Mouse (Mus musculus): ENCODE measurements around the gene Urb1. TPM values are rescaled to one million over a fixed set of nuclear protein-coding genes. Genes with fewer than 3 reads are reported as not detected.

The Urb1 gene
- 1 to 10 TPM; 4.2 to 4.7 (median 4.3) TPM for total RNA-seq (2022)

DNA sequence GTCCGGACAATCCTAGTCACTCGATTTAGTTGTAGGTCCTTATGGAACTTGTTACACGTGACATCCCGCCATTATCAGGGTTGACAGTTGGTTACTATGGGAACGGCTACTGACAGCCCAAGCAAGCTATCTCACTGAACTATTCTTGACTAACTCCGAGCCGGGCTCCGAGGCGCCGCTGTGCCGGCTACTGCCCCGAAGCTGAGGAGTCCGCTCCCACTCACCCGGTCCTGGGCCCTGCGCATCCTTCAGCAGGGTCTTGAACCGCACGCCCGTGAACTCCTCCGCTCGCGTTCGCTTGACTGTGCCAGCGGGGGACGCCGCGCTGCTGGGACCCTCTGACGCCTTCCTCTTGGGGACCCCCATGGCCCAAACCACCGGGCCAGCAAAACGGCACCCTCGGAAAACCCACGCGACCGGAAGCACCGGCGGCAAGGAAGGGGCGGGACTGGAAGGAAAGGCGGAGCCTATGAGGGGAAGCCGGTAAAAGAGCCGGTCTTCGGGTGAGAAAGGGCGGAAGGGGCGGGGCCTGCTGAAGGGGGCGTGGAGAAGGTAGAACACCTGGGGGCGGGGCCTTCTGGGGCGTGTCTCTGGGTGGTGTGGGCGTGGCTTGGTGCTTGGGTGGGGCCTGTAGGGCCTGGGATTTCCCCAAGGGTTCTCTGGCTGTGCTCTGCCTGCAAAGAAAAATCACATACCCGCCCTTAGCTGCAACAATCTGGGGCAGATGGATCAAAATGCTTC lies at the start of gene Urb1:
Urb1 (minus strand) TSS at position 439 of the 741 bp plus-strand sequence.
- peak; percentile 99 for DNase-seq (ENCODE audit: low spot score in 2 of 2)

DNA sequence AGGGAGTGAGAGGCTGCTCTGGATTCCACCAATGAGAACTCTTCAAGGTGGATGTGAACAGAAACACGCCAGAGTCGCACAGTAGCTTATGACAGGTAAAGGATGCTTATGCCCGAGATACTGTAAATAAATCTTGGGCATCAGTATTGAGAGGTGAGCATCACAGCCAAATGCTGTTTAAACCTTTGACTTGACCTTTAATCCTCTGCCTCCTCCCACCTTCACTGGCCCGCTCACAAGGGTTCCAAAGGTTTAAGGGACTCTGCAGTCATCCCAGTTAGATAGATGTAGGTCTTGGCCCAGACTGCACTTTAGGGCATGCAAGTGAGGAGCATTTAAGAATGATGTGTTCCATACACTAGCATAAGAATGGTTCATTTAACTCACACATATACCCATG lies 48.0 kb upstream of the Urb1 start:
- no peak for DNase-seq (ENCODE audit: low spot score in 2 of 2)

DNA sequence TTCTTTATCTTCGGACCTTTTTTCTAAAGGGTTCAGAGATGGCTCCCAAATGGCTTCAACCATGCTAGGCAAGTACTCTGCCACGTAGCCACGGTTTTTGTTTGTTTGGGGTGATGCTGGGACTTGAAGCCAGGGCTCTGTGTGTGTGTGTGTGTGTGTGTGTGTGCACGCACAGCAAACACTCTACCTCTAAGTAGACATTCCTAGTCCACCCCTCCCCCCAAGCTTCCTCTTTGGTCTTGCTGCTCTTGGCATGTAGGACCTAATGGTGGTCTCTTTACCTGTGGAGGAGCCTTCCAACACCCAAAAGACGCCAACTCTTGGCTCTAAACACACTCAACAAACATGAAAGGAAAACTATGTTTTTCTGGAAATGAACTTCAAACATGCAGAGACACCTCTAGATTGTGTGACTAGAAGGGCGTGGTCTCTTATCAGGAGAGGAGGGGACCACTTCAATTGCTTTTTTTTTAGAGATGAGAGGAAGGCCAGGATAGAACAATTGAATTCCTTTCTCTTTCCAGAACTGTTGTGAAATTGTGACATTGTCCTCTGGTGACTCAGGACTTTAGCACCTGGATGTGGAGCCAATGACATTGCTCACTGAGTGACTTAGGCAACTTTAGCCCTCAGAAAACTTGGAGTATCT lies 46.5 kb upstream of the Urb1 start:
- no peak for DNase-seq (ENCODE audit: low spot score in 2 of 2)

DNA sequence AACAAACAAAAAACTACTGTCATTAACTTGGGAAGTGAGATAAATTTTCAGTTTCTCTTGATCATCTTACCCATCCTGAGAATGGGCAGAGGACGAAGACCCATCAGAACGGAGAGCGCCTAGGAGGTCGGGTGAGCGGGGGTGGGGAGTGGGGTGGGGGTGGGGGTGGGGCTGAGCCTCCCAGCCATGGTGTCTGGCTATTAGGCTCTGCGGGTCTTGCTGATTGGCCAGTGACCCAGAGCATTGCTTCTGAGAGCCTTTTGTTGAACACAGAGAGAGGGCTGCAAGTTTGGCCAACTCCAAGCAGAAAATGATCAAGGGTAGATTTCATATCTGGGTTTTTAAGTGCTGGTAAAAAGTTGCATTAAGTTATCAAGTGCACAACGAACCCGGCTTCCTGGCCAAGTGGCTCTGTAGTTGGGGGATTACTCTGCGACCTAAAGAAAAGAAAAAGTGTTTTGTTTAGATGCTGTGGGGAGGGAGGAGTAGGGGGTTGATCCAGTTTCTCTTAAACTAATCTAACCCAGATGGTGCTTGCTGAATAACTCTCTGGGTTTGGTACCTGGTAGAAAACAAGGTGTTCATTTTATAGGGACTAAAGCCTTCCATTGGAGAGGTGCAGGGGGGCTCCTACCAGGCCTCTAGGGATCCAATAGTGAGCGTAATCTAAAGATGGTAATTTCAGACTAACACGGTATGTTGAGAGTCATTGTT lies 41.6 kb upstream of the Urb1 start:
- no peak for DNase-seq (ENCODE audit: low spot score in 2 of 2)

DNA sequence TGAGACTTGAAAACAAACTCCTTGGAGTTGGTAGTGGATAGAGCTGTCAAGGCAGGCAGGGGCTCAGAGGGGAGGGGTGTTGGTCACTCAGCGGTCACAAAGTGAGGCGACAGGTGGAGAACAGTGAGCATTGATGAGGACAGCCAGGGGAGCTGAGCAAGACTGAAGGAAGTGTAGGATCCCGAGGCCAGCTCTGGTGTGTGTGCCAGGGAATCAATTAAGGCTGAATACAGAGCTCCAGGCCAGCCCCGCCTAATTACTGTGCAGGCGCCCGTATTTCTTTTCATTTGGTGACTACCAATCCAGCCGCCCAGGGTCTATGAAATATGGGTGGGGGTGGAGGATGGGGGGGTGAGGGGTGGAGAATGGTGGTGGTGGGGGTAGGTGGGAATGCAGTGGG lies 40.7 kb upstream of the Urb1 start:
- no peak for DNase-seq (ENCODE audit: low spot score in 2 of 2)

DNA sequence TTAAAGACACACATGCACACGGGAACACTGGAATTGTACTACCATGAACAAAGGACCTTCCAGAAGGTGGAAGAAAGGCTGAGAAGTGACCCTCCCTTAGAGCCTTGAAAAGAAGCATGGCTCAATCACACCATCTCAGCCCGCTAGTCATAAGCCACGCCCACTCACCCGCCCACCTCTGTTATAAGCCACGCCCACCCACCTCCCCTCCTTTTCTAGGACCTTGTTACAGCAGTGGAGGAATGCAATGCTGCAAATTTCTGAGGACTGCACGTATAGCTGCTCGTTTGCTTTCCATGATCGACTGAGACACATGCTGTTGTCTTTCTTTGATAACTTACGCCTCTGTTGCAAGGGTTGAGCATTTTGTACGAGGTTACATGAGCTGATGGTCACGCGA lies 39.0 kb upstream of the Urb1 start:
- no peak for DNase-seq (ENCODE audit: low spot score in 2 of 2)

DNA sequence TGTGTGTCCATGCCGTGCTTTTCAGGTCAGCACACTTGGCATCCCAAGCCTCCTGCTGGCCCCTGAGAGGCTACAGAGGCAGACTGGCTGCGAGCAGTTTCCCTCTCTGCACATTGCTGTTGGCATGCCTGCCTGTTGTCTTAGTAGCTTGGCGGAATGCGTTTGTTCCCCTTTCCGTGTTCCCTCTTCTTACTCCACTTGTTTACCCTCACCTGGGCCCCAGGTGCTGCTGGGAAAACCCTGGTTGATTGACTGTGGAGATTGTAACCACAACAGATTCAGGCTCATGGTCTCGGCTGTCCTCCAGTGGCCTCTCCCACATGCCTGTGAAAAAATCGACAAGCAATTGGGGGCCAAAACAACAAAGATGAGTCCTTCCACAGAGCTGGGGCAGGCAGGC lies 38.5 kb upstream of the Urb1 start:
- DNase-seq (ENCODE audit: low spot score in 2 of 2) = no peak

DNA sequence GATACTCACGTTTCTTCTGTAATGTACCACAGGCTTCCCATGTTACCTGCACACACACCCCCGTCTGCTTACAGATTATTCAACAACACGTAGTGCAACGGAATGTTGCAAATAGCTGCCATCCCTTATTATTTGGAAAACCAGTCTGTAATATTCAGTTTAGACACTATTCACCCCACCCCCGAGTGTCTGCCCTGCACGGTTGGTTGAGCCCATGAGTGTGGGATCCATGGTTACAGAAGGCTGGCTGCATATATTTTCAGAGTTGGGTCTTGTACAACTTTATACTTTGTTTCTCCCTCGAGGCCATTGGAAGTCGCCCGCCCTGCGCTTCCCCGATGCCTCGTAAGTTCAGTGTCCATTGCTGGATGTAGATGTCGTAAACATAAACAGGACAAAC lies 35.4 kb upstream of the Urb1 start:
- DNase-seq (ENCODE audit: low spot score in 2 of 2) = no peak

DNA sequence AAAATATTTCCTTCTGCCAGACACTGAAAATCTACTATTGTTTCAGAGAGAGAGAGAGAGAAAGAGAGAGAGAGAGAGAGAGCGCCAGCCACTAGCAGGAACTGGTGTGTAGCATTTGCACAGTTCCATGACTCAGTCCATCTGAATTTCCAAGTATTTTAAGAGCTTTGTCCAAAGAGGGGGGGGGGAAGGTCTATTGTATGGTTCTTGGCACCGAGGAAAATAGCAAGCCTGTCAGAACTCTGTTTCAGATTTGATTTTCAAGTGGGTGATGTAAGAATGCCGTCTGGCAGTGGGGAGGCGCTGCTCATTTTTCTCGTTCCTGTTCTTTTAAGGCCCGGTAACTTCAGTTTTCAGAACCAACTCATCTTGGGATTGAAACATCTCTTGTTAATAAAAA lies 34.8 kb upstream of the Urb1 start:
- no peak for DNase-seq (ENCODE audit: low spot score in 2 of 2)

DNA sequence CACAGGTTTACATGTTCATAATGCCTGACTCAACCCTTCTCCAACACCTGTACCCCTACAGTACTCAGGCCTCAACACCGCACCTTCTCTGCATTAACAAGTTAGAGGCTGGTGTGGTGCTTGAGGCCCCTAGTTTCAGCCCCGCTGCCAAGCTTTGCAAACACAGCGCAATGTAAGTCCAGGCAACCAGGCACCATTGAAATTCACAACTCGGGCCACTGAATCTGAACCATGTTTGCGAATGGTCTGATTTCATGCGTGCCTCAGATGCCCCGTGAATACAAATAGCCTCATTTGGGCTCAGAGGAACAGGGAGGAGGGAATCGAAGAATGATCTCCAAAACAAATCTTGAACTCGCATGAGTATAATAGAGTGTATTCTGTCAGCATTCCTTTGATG lies 32.0 kb upstream of the Urb1 start:
- DNase-seq (ENCODE audit: low spot score in 2 of 2) = no peak

DNA sequence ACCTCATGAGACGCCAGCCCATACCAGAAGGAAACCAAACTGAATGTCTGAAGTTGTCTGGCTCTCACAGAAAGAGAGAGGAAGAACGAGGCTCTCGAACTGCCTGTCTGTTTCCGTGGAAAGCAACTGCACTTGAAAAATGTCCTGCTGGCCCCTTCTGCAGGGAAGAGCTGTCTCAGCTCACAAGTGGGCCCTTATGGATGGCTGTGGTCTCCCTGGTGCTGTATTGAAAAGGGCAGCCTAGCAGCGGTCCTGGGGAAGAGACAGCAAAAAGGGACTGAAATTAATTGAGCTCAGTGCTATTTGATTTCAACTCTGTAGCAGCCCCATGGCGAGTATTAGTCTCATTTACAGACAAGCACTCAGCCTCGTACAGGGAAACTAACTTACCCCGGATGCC lies 27.2 kb upstream of the Urb1 start:
- DNase-seq (ENCODE audit: low spot score in 2 of 2) = no peak

DNA sequence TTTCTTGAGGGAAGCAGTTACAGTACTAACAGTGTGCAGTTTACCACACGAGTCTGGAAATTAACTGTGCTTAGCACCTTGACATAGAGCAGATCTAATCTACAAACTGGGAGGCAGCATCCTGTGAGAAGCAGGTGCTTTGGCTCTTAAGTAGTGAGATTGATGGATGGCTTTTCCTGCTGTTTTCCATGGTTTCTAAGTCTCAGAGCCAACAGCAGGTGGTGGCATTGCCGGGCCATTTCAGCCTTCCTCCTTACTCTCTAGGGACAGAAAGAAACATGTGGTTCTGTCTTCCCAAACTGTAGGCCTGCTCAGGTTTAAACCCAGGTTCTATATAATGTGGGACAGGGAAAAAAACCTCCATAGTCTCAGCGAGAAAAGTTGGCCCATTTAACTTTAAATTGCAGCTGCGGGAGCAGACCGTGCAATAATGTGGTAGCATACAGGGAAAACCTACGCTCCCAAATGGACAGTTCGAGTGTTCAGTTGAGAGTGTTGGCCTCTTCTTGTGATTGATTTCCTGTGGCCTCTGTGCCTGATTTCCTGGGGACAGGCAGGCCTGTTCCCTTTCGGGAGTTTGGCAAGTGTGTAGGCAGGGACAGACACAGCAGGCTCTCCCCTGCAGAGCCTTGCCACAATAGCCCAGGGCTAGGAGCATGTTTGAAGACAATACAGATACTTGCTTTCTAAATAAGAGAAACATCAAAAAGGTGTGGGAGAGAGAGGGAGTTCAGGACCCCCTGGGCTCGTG lies 23.0 kb upstream of the Urb1 start:
- DNase-seq (ENCODE audit: low spot score in 2 of 2) = no peak

DNA sequence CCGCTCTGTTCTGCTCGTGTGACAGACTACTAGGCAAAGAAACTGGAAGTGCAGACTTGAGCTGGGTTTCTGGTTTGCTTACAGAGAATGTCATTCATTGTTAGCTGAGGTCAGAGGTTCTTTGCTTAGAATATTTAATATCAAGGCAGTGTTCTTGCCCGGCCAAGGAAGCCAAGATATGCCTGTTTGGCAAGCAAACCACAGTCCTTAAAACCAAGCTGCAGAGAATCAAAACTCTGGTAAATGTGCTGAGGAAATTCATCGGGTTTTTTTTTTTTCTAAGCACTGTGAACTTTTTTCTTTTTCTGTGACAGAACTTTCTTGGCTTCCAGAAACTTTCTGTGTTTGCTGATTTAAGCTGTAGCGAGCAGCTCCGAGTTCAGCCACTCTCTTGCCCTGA lies 22.3 kb upstream of the Urb1 start:
- DNase-seq (ENCODE audit: low spot score in 2 of 2) = no peak

DNA sequence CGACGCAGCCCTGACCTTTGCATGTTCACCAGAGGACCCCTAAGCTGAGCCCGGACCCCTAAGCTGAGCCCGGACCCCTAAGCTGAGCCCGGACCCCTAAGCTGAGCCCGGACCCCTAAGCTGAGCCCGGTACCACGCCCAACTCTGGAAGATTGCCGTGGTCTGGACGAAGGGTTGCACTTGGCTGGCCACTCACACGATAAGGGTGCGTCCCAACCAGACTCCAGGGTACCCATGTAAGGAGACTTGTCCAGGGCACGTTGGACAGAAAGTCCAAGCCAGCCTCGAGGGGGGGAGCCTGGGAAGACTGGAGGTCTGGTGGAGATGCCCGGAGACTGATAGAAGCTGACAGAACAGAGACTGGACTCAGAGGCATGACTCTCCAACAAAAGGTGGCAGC lies 21.5 kb upstream of the Urb1 start:
- DNase-seq (ENCODE audit: low spot score in 2 of 2) = no peak

DNA sequence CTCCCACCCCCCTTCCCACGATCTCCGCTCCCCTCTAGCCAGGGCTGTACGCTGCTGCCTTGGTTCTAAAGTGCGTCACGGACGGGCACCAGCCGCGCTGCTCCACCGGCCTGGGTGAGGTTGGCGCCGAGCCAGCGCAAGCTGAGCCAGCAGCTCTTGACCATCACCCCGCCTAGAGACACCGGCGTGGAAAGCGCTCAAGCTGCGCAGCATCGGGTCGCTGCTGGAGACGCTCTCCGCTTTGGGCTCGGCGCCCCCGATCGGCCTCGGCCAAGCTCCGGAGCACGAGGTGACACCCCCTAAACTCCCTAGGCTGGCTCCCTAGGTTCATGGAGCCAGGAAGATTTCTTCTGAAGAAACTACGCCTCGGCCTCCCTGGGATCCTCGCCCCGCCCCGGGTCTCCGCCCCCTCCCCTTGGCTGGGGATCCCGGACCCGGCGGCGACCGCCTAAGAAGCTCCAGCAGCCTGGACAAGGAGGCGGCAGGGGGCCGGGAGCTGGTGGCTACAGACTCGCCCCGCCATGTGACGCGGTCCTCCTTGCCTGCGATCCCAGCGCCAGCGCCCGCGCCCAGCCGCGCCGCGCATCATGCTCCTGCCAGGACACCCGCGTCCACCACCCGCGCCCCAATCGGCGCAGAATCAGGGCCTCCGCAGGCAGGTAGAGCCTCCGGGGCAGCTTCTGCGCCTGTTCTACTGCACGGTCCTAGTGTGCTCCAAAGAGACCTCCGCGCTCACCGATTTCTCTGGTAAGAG lies 20.6 kb upstream of the Urb1 start:
- DNase-seq (ENCODE audit: low spot score in 2 of 2) = peak; percentile 47 to 50

DNA sequence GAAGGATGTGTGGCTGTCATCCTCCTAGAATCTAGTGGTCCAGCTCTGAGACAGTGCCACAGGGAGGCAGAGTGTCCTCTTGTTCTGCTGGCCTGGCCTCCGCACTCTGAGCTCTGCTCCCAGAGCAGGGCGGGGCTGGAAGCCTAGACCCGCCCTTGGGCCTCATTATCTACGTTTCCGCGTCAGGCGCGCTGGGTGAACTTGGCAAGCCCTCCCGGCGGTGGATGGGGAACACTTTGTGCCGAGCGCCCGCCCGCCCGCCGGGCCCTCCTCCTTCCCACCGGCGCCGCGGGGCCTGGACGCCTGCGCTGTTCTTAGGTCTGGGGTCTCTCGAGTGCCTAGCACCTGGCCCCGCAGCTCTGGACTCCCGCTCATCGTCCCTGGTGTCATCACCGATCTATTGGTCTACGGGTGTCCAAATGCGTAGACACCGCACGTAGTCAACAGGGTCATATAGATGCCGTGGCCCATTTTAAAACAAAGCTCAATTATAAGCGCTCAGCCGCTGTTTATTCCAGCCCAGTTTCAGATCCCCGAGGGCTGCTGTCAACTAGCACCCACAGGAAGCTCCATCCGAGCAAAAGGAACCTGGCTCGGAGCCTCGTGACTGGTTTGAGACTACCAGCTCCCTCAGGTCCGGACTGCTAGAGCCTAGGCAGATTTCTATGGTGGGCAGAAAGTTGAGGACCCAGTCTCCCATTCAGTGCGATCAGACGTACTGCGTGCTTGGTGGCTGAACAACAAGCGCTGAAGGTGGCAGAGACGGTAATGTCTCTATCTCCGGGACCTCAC lies 19.9 kb upstream of the Urb1 start:
- DNase-seq (ENCODE audit: low spot score in 2 of 2) = peak; percentile 81 to 84

DNA sequence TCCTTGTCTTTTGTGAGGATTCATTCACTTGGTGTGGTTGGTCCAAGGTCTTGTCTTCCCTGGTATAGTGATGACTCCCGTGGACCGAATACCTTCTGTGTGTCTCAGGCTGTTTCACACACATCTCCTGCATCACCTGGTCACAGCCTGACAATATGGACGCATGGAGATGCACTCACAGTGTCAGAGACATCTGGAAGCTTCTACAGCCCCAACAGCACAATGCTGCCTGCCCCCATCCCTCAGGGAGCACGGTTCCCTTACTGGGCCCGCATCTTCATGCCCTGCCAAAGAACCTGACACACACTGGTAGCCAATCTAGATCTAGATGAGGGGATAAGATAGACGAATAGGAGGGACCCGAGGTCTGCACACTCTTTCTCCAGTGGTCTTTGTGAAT lies 18.9 kb upstream of the Urb1 start:
- no peak for DNase-seq (ENCODE audit: low spot score in 2 of 2)

DNA sequence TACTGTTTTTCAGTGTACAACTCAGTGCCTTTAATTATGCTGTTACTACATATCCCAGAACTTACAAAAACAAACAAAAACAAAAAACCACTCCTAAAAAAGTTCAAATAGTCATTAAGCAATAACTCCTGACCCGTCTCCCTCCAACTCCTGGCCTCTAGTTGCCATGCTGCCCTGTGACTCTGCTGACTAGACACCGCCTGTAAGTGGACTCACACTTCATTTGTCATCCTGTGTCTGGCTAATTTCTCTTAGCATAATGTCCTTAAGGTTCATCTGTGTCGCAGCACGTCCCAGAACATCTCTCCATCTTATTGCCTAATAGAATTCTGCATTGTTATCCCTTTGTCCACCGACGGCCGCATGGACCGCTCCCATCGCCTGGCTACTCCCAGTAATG lies 17.3 kb upstream of the Urb1 start:
- no peak for DNase-seq (ENCODE audit: low spot score in 2 of 2)

DNA sequence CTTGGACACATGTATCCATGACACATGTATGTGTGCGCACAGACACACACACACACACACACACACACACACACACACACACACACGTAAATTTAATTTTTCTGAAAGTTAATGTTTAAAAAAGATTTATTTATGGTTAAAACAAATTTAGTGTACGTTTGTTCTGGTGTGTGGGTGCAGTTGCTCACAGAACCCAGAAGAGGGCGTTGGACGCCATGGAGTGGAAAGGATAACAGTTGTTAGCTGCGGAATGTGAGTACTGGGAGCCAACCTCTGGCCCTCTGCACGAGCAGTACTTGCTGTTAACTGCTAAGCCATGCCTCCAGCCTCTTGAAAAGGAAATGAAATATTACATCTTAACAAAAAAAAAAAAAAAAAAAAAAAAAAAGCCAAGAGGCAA lies 16.2 kb upstream of the Urb1 start, which contains the start of gene Eva1c:
Eva1c (plus strand) TSS at position 263 of the 400 bp plus-strand sequence.
- DNase-seq (ENCODE audit: low spot score in 2 of 2) = no peak

DNA sequence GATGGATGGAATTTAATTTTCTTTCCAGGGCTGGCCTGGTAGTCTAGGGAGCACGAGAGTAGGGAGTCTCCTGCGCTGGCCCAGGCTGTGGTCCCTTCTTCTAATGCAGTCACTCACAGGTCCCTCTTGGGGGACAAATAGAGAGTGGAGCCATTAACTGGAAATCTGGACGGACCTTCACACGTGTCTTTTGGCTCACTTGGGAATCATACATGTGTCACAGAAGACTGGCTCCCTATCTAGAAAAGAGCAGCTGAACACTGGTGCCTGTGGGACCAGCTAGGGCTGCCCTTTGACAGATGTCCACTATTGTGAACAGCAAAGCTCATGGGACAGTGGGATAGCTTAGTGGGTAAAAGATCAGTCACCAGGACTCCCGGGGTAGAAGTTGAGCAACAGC lies 15.8 kb upstream of the Urb1 start:
- no peak for DNase-seq (ENCODE audit: low spot score in 2 of 2)

All from gastrocnemius, adult 8-10 months (tissue).